Mouse (Mus musculus): ENCODE measurements around the gene Psmb2. TPM values are rescaled to one million over a fixed set of nuclear protein-coding genes. Genes with fewer than 3 reads are reported as not detected.
A peak's percentile ranks its signal among the peaks of the same experiment; 100 is the strongest.

Gene Psmb2
- total RNA-seq (2021), result 100 to 1,000 TPM in 1 of 2 experiments, 10 to 100 TPM in 1; 95.6 to 104 TPM
- long read RNA-seq, experiment 1, transcript Psmb2-201 (6 exons, 859 nt), result major isoform, 172 of 181 reads
- long read RNA-seq, experiment 1, partial matches to known transcripts, result 3 of 181 reads
- long read RNA-seq, experiment 1, other reads (novel, unspliced or antisense), result 2 of 181 reads
- long read RNA-seq, experiment 2, transcript Psmb2-201 (6 exons, 859 nt), result major isoform, 120 of 128 reads
- long read RNA-seq, experiment 2, partial matches to known transcripts, result 3 of 128 reads
- long read RNA-seq, experiment 2, other reads (novel, unspliced or antisense), result 3 of 128 reads

- peak; percentile 98 for DNase-seq (ENCODE audit: low spot score)
Observed at GRCm38 (mm10) chr4:126677054-126678003, at the start of gene Psmb2. TSS of gene Psmb2 (plus strand) at chr4:126677630.

DNA sequence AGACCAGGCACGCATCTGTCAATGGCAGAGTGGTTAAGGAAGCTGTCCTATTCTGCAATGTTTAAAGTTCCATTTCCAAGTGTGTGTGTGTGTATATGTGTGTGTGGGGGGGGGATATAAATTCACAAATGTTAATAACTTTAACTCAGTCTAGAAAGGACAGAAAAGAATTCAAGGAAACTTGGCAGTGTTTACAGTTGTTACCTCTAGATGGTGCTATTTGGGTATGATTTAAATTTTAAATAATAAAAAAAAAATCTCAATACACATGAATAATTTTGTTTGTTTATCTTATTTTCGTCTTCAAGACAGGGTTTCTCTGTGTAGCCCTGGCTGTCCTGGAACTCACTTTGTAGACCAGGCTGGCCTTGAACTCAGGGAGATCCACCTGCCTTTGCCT lies 45.5 kb upstream of the Psmb2 start:
- DNase-seq (ENCODE audit: low spot score), result no peak

DNA sequence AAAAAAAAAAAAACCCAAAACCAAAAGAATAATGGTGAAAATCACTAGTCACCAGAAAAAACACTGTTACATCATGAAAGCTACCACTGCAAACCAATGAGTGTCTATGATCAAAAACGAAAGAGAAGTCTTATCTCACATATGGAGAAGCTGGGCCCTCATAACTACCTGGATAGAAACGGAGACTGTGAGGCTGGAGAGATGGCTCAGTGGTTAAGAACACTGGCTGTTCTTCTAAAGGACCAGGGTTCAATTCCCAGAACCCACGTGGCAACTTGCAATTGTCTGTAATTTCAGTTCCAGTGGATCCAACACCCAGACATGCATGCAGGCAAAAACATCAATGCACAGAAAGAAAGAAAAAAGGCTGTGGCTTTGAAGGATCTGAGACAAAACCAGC lies 44.8 kb upstream of the Psmb2 start:
- DNase-seq (ENCODE audit: low spot score), result no peak

- DNase-seq (ENCODE audit: low spot score), result no peak
Observed at GRCm38 (mm10) chr4:126636330-126636729, 41.1 kb upstream of the Psmb2 start.

DNA sequence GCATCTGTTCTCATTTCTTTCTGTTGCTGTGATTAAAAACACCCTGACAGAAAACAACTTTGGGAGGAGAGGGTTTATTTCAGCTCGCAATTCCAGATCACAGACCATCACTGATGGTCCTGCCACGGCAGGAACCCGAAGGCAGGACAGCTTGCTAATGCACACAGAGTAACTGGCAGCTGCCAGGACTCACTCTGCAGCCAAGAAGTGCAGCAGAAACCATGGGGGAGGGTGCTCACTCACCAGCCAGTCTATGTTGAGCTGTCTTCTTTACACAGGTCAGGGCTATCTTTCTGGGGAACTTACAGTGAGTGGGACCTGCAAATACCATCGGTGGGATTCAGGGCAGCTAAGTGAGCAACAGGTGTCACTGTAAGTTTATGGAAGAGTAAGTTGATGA lies 40.0 kb upstream of the Psmb2 start:
- no peak for DNase-seq (ENCODE audit: low spot score)

DNA sequence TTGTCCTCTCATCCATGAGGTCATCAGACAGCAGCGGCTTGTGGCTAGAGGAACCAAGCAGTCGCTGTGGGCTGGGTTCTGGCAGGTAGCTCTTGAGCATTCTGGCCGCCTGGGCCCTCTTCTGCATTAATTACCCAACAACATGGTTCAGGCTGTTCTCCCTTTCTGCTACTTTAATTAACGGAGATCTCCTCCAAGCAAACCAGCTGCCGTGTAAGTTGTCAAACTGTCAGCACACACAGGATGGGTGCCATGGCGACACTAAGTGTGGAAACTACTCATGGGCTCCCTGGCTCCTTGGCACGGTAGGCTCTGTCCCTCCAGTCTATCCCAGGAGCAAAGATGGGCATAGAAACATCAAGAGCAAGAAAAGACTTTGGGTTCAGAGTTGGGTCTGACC lies 38.1 kb upstream of the Psmb2 start:
- DNase-seq (ENCODE audit: low spot score), result peak; percentile 32

DNA sequence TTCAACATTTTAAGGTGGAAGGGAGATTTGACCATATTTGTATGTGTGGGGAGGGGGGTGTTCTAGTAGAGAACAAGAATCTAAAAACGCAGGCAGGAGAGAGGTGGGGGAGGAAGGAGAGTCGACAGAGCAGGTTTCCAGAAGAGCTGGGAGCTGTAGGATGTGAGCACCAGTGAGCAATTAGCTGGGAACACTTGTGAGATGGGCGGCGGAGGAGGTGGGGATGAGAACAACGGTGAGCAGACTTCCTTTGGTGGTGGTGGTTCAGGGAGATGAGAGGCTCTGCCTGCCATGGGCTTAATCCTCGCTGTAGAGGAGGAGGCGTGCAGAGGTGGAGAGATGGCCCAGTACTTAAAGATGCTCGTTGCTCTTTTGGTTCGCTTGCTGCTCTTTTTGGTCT lies 35.5 kb upstream of the Psmb2 start:
- no peak for DNase-seq (ENCODE audit: low spot score)

- no peak for DNase-seq (ENCODE audit: low spot score)
Observed at GRCm38 (mm10) chr4:126643815-126644214, 33.6 kb upstream of the Psmb2 start.

- no peak for DNase-seq (ENCODE audit: low spot score)
Observed at GRCm38 (mm10) chr4:126644333-126644963, 33.0 kb upstream of the Psmb2 start.

DNA sequence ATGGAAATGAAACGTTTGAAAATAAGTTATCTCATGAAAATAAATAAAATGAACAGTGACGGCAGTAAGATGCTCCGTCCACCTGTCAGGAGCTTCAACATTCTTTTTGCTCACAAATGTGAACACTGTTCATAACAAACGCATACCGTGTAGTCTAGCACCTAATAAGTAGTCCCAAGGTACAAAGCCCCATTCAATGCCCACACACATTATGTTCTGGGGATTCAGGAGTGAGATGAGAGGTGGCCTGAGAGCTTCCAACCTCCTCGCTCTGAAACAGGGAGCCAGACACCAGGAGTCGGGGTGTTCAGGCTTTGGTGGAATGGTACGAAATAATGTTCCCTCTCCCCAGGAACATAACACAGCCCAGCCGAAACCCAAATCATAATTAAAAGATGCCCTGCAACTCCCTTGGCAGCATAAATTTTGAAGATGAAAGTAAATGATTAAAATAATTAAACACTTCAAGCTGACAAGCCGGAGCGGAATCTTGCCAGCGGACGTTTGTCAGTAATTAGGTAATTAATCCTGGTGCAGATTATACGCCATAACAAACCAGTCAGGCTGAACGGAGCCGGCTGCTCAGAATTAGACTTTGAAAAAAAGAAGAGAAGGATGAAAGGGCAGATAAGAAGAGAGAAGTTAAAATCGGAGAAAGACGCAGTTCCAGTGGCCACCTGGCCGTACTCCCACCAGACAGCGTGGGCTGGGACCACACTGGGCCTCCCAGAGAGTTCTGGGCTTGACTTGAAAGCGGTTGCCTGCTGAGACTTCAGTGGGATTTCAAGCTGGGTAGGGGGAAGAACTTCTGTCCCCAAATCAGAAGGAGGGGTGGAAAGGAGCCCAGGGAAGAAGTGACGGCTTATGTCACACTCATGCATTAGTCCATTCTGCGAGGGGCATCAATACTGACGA lies 29.2 kb upstream of the Psmb2 start:
- no peak for DNase-seq (ENCODE audit: low spot score)

- no peak for DNase-seq (ENCODE audit: low spot score)
Observed at GRCm38 (mm10) chr4:126653148-126653547, 24.3 kb upstream of the Psmb2 start.

GRCm38 (mm10) chr4:126655356-126655755 lies 22.1 kb upstream of the Psmb2 start:
- no peak for DNase-seq (ENCODE audit: low spot score)

- no peak for DNase-seq (ENCODE audit: low spot score)
Observed at GRCm38 (mm10) chr4:126661249-126661648, 16.2 kb upstream of the Psmb2 start.

DNA sequence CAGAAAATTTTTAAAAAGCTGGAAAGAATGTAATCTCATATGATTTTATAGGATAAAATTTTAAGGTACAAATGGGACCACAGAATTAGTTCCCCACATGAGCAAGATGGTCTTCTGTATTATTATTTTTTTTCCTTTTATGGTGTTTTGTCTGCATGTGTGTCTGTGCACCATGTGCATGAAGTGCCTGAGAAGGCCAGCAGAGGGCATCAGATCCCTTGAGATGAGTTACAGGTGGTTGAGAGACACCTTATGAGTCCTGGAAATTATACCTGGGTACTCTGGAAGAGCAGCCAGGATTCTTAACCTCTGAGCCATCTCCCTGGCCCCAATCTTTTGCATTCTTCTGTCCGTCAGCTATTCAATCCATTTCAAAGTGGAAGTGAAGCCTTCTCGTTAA lies 10.4 kb upstream of the Psmb2 start:
- DNase-seq (ENCODE audit: low spot score), result no peak

GRCm38 (mm10) chr4:126682298-126682697 lies 4.9 kb downstream of the Psmb2 start:
- no peak for DNase-seq (ENCODE audit: low spot score)

GRCm38 (mm10) chr4:126683084-126683483 lies 5.7 kb downstream of the Psmb2 start:
- DNase-seq (ENCODE audit: low spot score), result no peak

GRCm38 (mm10) chr4:126689457-126689856 lies 12.0 kb downstream of the Psmb2 start:
- DNase-seq (ENCODE audit: low spot score), result peak; percentile 36

DNA sequence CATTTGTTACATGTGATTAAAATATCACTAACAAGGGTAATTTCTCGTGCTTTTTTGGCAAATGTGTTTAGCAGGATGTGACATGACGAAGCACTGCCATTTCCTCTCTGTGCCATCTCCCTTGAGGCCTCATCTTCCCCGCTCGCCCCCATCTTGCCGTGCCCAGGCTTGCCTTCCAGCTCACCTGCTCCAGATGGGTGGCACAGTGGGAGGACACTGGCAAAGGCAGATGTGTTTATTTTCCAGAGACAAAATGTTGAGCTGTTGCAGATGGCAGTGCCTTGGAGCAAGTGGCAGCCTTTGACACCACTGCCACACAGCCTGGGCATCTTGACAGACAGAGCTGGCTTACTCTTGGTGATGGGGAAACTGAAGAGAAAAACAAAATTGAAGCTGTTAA lies 15.6 kb downstream of the Psmb2 start:
- no peak for DNase-seq (ENCODE audit: low spot score)

DNA sequence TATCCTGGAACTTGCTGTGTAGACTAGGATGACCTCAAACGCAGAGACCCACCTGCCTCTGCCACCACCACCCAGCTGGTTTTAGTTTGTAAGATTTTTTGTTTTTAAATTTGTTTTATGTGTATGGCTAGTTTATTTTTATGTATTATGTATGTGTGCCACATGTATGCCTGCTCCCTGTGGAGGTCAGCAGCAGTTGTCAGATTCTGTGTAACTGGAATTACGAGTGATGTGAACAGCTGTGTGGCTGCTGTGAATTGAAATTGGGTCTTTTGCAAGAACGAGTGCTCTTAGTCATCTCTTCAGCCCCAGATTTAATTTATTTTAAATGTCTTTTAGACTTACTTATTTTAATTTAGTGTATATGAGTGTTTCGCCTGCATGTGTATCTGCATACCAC lies 19.5 kb downstream of the Psmb2 start:
- DNase-seq (ENCODE audit: low spot score), result no peak

DNA sequence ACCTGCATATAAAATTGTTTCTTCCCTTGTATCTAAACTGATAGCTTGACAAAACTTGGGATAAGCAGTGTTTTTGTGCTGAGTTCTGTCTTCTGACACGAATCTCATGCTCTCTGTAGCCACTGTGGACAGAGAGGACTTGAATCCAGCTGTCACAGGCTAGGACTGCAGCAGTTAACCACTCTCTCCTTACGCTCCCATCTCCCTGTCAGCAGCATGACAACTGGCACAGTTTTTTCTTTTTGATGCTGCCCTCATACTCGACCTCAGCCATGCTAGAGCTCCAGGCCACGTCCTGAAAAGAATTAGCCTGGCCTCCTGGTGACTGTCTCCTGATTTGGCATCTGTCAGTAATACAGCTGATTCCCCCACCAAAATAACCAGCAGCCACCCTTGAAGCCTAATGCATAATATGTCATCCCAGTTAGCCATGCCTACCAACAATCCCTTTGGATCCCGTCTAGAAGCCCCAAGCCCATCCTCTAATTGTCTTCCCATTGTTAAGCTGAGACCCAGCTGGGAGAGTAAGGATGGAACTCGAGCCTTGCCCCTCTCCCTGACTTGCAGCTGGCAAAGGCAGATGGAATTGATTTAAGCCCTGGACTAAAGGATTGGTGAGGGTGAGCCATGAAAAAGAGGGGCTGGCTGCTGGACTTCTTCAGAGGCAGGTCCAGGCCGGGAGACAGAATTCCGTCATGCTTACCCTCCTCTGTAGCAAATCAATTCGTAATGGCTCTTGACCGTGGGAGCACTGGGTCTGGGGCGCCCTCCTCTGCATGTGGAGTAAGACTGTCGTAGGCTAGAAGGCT lies 29.4 kb downstream of the Psmb2 start:
- DNase-seq (ENCODE audit: low spot score), result no peak

All from gastrocnemius, adult 18-20 months (tissue).